Mouse (Mus musculus): ENCODE measurements around the gene Bmp5. TPM values are rescaled to one million over a fixed set of nuclear protein-coding genes. Genes with fewer than 3 reads are reported as not detected.

Bmp5 gene
- polyA plus RNA-seq, 1 experiment = 8.3 TPM

GRCm38 (mm10) chr9:75883481-75884190 lies 108.5 kb downstream of the Bmp5 start:
- 46% methylated on average over 4 of the region's 4 CpGs for WGBS
- Histone ChIP-seq H3K27ac (ENCODE audit: insufficient read depth, low read length) (peak overlapping the region; percentile 47), H3K4me3 (replicated peaks; ENCODE audit: insufficient read depth, low read depth, low read length) (no peak overlapping the region), H3K4me1 (ENCODE audit: control insufficient read depth, insufficient read depth, low read length) (peaks cover 3% of the 10 kb centered on the region; the same call in 1 of the 2 replicates), H3K27me3 (ENCODE audit: control insufficient read depth, insufficient read depth, low read length) (no peaks in the 10 kb centered on the region)
- DNase-seq = peak; percentile 30 to 59
- TF ChIP-seq CTCF (IDR thresholded peaks at IDR 0.05; ENCODE audit: borderline replicate concordance, insufficient read depth, low read depth, low read length) = no peak
- no peak for TF ChIP-seq POLR2A (IDR thresholded peaks at IDR 0.05; ENCODE audit: borderline replicate concordance, insufficient read depth, low read length)

- Histone ChIP-seq H3K27ac (ENCODE audit: insufficient read depth, low read length) (no peak overlapping the region), H3K27me3 (ENCODE audit: control insufficient read depth, insufficient read depth, low read length) (no peaks in the 10 kb centered on the region), H3K4me3 (replicated peaks; ENCODE audit: insufficient read depth, low read depth, low read length) (no peak overlapping the region), H3K4me1 (ENCODE audit: control insufficient read depth, insufficient read depth, low read length) (peaks cover 3% of the 10 kb centered on the region; the same call in 1 of the 2 replicates)
- DNase-seq = no peak
- WGBS = 92% methylated on average over 7 of the region's 7 CpGs
- TF ChIP-seq POLR2A (IDR thresholded peaks at IDR 0.05; ENCODE audit: borderline replicate concordance, insufficient read depth, low read length) = no peak
- no peak for TF ChIP-seq CTCF (IDR thresholded peaks at IDR 0.05; ENCODE audit: borderline replicate concordance, insufficient read depth, low read depth, low read length)
Measured at GRCm38 (mm10) chr9:75886801-75887544, 111.8 kb downstream of the Bmp5 start.

- no peak for DNase-seq
- Histone ChIP-seq H3K4me3 (replicated peaks; ENCODE audit: insufficient read depth, low read depth, low read length) (no peak overlapping the region), H3K27me3 (ENCODE audit: control insufficient read depth, insufficient read depth, low read length) (no peaks in the 10 kb centered on the region), H3K27ac (ENCODE audit: insufficient read depth, low read length) (no peak overlapping the region), H3K4me1 (ENCODE audit: control insufficient read depth, insufficient read depth, low read length) (no peaks in the 10 kb centered on the region; the same call in 1 of the 2 replicates)
- TF ChIP-seq POLR2A (IDR thresholded peaks at IDR 0.05; ENCODE audit: borderline replicate concordance, insufficient read depth, low read length) (no peak), CTCF (IDR thresholded peaks at IDR 0.05; ENCODE audit: borderline replicate concordance, insufficient read depth, low read depth, low read length) (no peak)
- WGBS = 86% methylated on average over 8 of the region's 8 CpGs
Measured at GRCm38 (mm10) chr9:75896918-75897317, 121.8 kb downstream of the Bmp5 start.

GRCm38 (mm10) chr9:75898022-75898421 lies 122.9 kb downstream of the Bmp5 start:
- 84% methylated on average over 4 of the region's 4 CpGs for WGBS

GRCm38 (mm10) chr9:75901219-75901618 lies 126.1 kb downstream of the Bmp5 start:
- H3K27me3 ChIP-seq (ENCODE audit: control insufficient read depth, insufficient read depth, low read length) = no peaks in the 10 kb centered on the region
- WGBS = 12% methylated on average over 9 of the region's 9 CpGs
- no peak overlapping the region for H3K27ac ChIP-seq (ENCODE audit: insufficient read depth, low read length)
- TF ChIP-seq POLR2A (IDR thresholded peaks at IDR 0.05; ENCODE audit: borderline replicate concordance, insufficient read depth, low read length) (no peak), CTCF (IDR thresholded peaks at IDR 0.05; ENCODE audit: borderline replicate concordance, insufficient read depth, low read depth, low read length) (no peak)
- H3K4me1 ChIP-seq (ENCODE audit: control insufficient read depth, insufficient read depth, low read length) = no peaks in the 10 kb centered on the region; the same call in 1 of the 2 replicates
- peak in 1 of 2 experiments; percentile 22 for DNase-seq
- H3K4me3 ChIP-seq (replicated peaks; ENCODE audit: insufficient read depth, low read depth, low read length) = peak overlapping the region; percentile 42

More at GRCm38 (mm10) chr9:75898022-75898421, 122.9 kb downstream of the Bmp5 start:
- TF ChIP-seq CTCF (IDR thresholded peaks at IDR 0.05; ENCODE audit: borderline replicate concordance, insufficient read depth, low read depth, low read length) (no peak), POLR2A (IDR thresholded peaks at IDR 0.05; ENCODE audit: borderline replicate concordance, insufficient read depth, low read length) (no peak)
- Histone ChIP-seq H3K27me3 (ENCODE audit: control insufficient read depth, insufficient read depth, low read length) (no peaks in the 10 kb centered on the region), H3K4me3 (replicated peaks; ENCODE audit: insufficient read depth, low read depth, low read length) (no peak overlapping the region), H3K27ac (ENCODE audit: insufficient read depth, low read length) (no peak overlapping the region), H3K4me1 (ENCODE audit: control insufficient read depth, insufficient read depth, low read length) (no peaks in the 10 kb centered on the region; the same call in 1 of the 2 replicates)
- DNase-seq = no peak

DNA sequence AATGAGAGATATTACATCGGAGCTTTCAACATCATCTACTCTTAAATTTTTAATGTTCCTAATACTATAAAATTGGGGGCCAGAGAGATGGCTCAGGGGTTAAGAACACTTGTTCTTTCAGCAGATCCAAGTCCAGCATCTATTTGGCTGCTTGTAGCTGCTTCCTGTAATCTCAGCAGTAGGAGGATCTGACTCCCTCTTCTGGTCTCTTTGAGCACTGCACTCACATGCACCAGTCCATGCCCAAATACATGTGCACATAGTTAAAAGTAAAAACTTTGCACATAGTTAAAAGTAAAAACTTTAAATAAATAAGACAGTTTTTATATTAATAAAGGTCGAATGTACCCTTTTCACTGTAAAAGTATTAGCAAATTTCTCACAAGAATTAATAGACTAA lies 130.3 kb downstream of the Bmp5 start:
- DNase-seq = no peak
- H3K4me1 ChIP-seq (ENCODE audit: control insufficient read depth, insufficient read depth, low read length) = no peaks in the 10 kb centered on the region; the same call in 1 of the 2 replicates
- no peak for TF ChIP-seq POLR2A (IDR thresholded peaks at IDR 0.05; ENCODE audit: borderline replicate concordance, insufficient read depth, low read length)
- TF ChIP-seq CTCF (IDR thresholded peaks at IDR 0.05; ENCODE audit: borderline replicate concordance, insufficient read depth, low read depth, low read length) = no peak
- no peaks in the 10 kb centered on the region for H3K27me3 ChIP-seq (ENCODE audit: control insufficient read depth, insufficient read depth, low read length)
- no peak overlapping the region for H3K27ac ChIP-seq (ENCODE audit: insufficient read depth, low read length)
- no peak overlapping the region for H3K4me3 ChIP-seq (replicated peaks; ENCODE audit: insufficient read depth, low read depth, low read length)
- WGBS = 66% methylated on average over 2 of the region's 2 CpGs

DNA sequence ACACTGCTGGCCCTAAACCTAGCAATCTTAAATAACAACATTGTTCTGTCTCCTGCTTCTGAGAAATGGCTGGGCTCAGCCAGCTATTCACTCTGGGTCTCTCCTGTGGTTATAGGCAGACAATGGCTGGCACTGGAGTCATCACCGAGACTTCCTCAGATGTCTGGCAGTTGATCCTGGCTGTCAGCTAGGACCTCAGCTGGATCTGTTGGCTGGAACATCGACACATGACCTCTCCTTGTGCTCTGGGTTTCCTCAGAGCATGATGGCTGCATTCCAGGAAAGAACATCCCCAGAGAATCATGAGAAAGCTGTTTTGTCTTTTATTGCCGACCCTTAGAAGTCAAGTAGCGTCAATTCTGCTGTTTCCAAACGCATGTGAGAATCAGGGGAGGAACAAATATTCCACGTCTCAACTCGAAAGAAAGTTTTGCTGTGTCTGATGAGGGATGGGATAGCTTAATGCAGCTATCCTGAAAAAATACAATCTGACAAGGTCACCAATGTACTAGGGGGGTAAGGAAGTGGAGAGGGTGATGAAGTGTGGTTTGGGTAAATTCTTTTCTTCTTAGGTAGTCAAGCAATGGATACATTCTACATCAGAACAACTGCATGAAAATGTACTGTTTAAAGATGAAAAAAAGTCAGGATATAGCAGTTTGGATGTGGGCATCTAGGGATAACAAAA lies 135.1 kb downstream of the Bmp5 start:
- 15% methylated on average over 7 of the region's 7 CpGs for WGBS
- Histone ChIP-seq H3K4me3 (replicated peaks; ENCODE audit: insufficient read depth, low read depth, low read length) (no peak overlapping the region), H3K27ac (ENCODE audit: insufficient read depth, low read length) (no peak overlapping the region), H3K27me3 (ENCODE audit: control insufficient read depth, insufficient read depth, low read length) (no peaks in the 10 kb centered on the region), H3K4me1 (ENCODE audit: control insufficient read depth, insufficient read depth, low read length) (no peaks in the 10 kb centered on the region)
- peak in 1 of 2 experiments; percentile 18 for DNase-seq
- no peak for TF ChIP-seq POLR2A (IDR thresholded peaks at IDR 0.05; ENCODE audit: borderline replicate concordance, insufficient read depth, low read length)
- no peak for TF ChIP-seq CTCF (IDR thresholded peaks at IDR 0.05; ENCODE audit: borderline replicate concordance, insufficient read depth, low read depth, low read length)

All from cerebellum, adult 2 months (tissue).